9 mouse cellular contexts compared by ENCODE assay signal in the genomic region with DNA sequence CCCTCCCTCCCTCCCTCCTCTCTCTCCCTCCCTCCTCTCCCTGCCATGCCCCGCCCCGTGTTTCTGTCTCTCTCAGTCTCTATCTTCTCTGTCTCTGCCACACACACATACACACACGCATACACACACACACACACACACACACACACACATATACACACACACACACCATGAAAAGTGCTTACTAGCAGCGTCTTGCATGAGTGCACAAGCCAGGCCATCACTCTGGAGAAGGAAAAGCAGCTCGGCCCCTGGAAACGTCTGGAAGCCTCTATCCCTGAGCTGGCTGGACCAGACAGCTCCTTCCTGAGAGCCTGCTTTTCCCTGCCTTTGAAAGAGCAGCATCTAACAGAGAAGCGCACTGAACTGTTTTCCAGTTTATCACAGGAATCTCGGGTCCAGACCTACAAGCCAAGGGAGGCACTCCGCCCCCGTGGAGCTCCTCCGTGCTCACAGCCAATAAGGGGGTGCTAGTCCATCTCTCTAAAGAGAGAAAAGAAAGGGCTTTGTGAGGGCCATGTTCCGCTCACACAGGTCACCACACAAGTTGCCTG. TPM values are rescaled to one million over a fixed set of nuclear protein-coding genes. Genes with fewer than 3 reads are reported as not detected.
DNase-seq lines count a peak whose midpoint lies in the region; ATAC-seq and TF ChIP-seq lines count a peak whose summit lies in the region.
"Had no signal": no experiment of that assay in that cellular context is flagged by ENCODE, and none has a peak within 500 bp of the region (broad histone marks: within the 10 kb centered on the region; RNA-seq: fewer than 3 reads in every experiment).

No protein-coding gene starts in this region.

- no peak for TF ChIP-seq CTCF in layer of hippocampus, adult 2 months (conservative IDR thresholded peaks at IDR 0.05)

- H3K4me3 ChIP-seq in embryonic facial prominence, embryonic 15.5 days (replicated peaks) = no peak overlapping the region
- no peak overlapping the region for H3K4me3 ChIP-seq in intestine, embryonic 14.5 days (ENCODE audit: low read depth, low read length)
- no peak overlapping the region for H3K4me3 ChIP-seq in liver, embryonic 13.5 days (replicated peaks)
- no peak overlapping the region for H3K4me3 ChIP-seq in layer of hippocampus, adult 2 months
- H3K4me3 ChIP-seq: erythroblast, embryonic 14.5 days had no signal

- H3K4me1 ChIP-seq in embryonic facial prominence, embryonic 15.5 days = peaks cover 18% of the 10 kb centered on the region
- peaks cover 18% of the 10 kb centered on the region for H3K4me1 ChIP-seq in intestine, embryonic 14.5 days (replicated peaks; ENCODE audit: control insufficient read depth, insufficient read depth, low read length)
- H3K4me1 ChIP-seq in liver, embryonic 13.5 days (replicated peaks) = peaks cover 6% of the 10 kb centered on the region; the same call in 1 of the 2 replicates

- peak; percentile 18 to 39 for DNase-seq in heart, adult 18-20 months
- DNase-seq in heart, adult 9 months (ENCODE audit: low spot score in 2 of 2) = no peak
- peak; percentile 67 for DNase-seq in intestine, embryonic 14.5 days (ENCODE audit: low spot score)
- DNase-seq in liver, embryonic 13.5 days = no peak
- peak; percentile 26 for DNase-seq in ovary, postnatal 36 days (ENCODE audit: low spot score)
- DNase-seq in layer of hippocampus, adult 2 months (ENCODE audit: low spot score in 2 of 2) = no peak
- no peak for DNase-seq in left cerebral cortex, adult 11 months (ENCODE audit: low spot score)

- H3K27me3 ChIP-seq in embryonic facial prominence, embryonic 15.5 days = no peaks in the 10 kb centered on the region
- H3K27me3 ChIP-seq in intestine, embryonic 14.5 days (replicated peaks; ENCODE audit: control insufficient read depth, insufficient read depth, low read length) = no peaks in the 10 kb centered on the region
- peaks cover 9% of the 10 kb centered on the region; the same call in 1 of the 2 replicates for H3K27me3 ChIP-seq in liver, embryonic 13.5 days

- peak overlapping the region; percentile 63 for H3K27ac ChIP-seq in embryonic facial prominence, embryonic 15.5 days (replicated peaks)
- H3K27ac ChIP-seq in intestine, embryonic 14.5 days (ENCODE audit: low read depth) = peak overlapping the region; percentile 83
- no peak overlapping the region for H3K27ac ChIP-seq in liver, embryonic 13.5 days
- no peak overlapping the region for H3K27ac ChIP-seq in layer of hippocampus, adult 2 months

- ATAC-seq in embryonic facial prominence, embryonic 15.5 days (ENCODE audit: insufficient number of reproducible peaks, low FRiP score, low TSS enrichment, low read depth) = peak; percentile 19; the same call in 1 of the 2 replicates
- ATAC-seq in intestine, embryonic 14.5 days (replicated peaks; ENCODE audit: low FRiP score, low TSS enrichment, low read depth) = peak; percentile 56
- ATAC-seq in liver, embryonic 13.5 days (ENCODE audit: low read depth) = no peak

- no peaks in the 10 kb centered on the region for H3K9me3 ChIP-seq in embryonic facial prominence, embryonic 15.5 days (replicated peaks)
- no peaks in the 10 kb centered on the region for H3K9me3 ChIP-seq in intestine, embryonic 14.5 days (ENCODE audit: control insufficient read depth, low read length)
- no peaks in the 10 kb centered on the region for H3K9me3 ChIP-seq in liver, embryonic 13.5 days (replicated peaks)

- H3K9ac ChIP-seq in embryonic facial prominence, embryonic 15.5 days = no peak overlapping the region
- 0 out of 2 replicates have a peak overlapping the region, but pooled peaks have one; percentile 1 for H3K9ac ChIP-seq in intestine, embryonic 14.5 days (ENCODE audit: low read length)
- no peak overlapping the region for H3K9ac ChIP-seq in liver, embryonic 13.5 days

- no peaks in the 10 kb centered on the region for H3K36me3 ChIP-seq in embryonic facial prominence, embryonic 15.5 days
- H3K36me3 ChIP-seq in intestine, embryonic 14.5 days (ENCODE audit: control insufficient read depth, insufficient read depth, low read length) = no peaks in the 10 kb centered on the region
- no peaks in the 10 kb centered on the region for H3K36me3 ChIP-seq in liver, embryonic 13.5 days

- 19% methylated on average over 11 of the region's 12 CpGs for WGBS in embryonic facial prominence, embryonic 15.5 days
- 17% methylated on average over 10 of the region's 12 CpGs for WGBS in intestine, embryonic 14.5 days
- 28% methylated on average over 12 of the region's 12 CpGs for WGBS in liver, embryonic 13.5 days (ENCODE audit: insufficient replicate concordance)

- H3K4me2 ChIP-seq in embryonic facial prominence, embryonic 15.5 days (replicated peaks) = peak overlapping the region; percentile 40
- peak overlapping the region; percentile 38 for H3K4me2 ChIP-seq in intestine, embryonic 14.5 days (ENCODE audit: low read length)
- H3K4me2 ChIP-seq in liver, embryonic 13.5 days = peak overlapping the region; percentile 29

RNA-seq across cellular contexts. Expression of a gene that starts 47.6 kb away (rescaled TPM):
- total RNA-seq in heart, adult 18-20 months (2021) = 10 to 100 TPM; 23.5 to 27.7 TPM
- 11.4 and 12.2 TPM in 2 replicates for polyA plus RNA-seq in embryonic facial prominence, embryonic 15.5 days (2015; fragmentation: Nextera tagmentation; extraction: Ambion mirVana)
- polyA plus RNA-seq in intestine, embryonic 14.5 days (2014; fragmentation: Nextera tagmentation; extraction: Ambion mirVana) = 14.9 and 16.4 TPM in 2 replicates
- polyA plus RNA-seq in liver, embryonic 13.5 days (2015; fragmentation: Nextera tagmentation; extraction: Ambion mirVana) = 2.0 and 2.5 TPM in 2 replicates
- total RNA-seq in layer of hippocampus, adult 2 months (2021) = 100 to 1,000 TPM; 114 to 119 TPM

Comparison
In these comparisons a context has a peak if more than half of its experiments do, and no peak if none do; other contexts are left out.
1. DNase-seq: peak in heart, adult 18-20 months (2 of 2), intestine, embryonic 14.5 days (single experiment) and ovary, postnatal 36 days (single experiment); none in heart, adult 9 months (0 of 2), liver, embryonic 13.5 days (single experiment), layer of hippocampus, adult 2 months (0 of 2) and left cerebral cortex, adult 11 months (single experiment).
2. H3K27ac ChIP-seq: peak in embryonic facial prominence, embryonic 15.5 days (single experiment) and intestine, embryonic 14.5 days (single experiment); none in liver, embryonic 13.5 days (single experiment) and layer of hippocampus, adult 2 months (single experiment).
3. Peak in every context shown above with its lines, with median percentiles within 50 percentile points of each other: H3K4me2 ChIP-seq.